Mouse (Mus musculus) lung, adult 10 weeks (tissue): Measurements from ENCODE around the gene Taar8c. TPM values are rescaled to one million over a fixed set of nuclear protein-coding genes. Genes with fewer than 3 reads are reported as not detected.

Experiments used
- polyA plus RNA-seq: library from polyadenylated mRNA; stranded (reverse); fragments of 350-450 nt; fragmentation: Illumina TruSeq; extraction: RNeasy Lipid Tissue Mini Kit (QIAGEN cat#74804); gene quantifications from one replicate; pipeline ENCODE4 v1.2.3, GENCODE M21; 2014; ENCODE audit warnings: low read depth, low replicate concordance; ENCODE audit not compliant: insufficient read depth

Taar8c gene
- not detected for polyA plus RNA-seq

DNA sequence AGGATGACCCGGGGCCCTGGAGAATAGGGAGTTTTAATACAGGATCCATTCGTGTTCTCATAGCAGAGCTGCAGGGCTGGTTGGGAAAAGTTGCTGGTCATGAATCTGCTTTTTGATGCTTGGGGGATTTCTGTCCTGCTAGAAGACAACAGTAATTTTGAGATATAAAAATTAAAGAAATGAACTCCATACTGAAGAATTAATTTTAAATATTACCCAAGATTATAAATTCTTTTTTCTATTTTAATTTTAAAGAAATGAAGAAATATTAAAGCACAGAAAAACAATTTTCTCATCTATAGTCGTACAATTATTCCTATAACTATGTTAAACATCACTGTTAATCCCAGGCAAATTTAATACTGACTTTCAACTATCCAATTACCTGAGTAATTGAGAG is at the start of gene Taar8c:
TSS of gene Taar8c (minus strand) at position 101 of the 400 bp plus-strand sequence.

DNA sequence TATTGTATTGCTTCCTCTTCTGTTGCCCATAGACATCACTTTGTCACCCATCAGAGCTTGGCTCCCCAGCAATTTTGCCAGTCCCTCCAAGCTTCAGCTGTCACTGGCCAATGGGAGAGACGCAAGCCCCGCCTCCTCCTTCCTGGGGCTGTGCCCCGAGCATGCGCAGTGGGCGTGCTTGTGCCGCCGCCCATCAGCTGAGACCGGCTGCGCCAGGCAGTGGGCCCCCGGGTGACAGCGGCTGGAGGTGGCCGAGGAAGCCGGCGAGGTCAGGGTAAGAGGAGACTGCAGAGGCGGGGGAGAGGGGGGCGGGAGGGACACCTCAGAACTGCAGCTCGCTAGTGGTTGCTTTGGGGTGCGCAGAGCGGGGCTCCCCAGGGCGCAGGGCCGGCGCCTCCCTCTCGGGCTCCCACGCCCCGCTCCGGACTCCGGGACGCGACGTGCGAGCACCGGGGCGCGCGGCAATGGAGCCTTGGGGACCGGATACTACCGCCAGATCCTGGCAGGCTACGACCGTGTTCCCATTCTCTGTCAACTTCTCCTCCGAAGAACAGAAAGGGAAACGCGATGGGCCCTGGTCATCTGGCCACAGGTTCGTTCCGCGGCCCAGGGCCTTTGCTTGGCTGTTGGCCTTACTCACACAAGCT is 47.5 kb upstream of the Taar8c start, which contains the start of gene Stx7:
TSS of gene Stx7 (plus strand) at position 168 of the 647 bp plus-strand sequence.

DNA sequence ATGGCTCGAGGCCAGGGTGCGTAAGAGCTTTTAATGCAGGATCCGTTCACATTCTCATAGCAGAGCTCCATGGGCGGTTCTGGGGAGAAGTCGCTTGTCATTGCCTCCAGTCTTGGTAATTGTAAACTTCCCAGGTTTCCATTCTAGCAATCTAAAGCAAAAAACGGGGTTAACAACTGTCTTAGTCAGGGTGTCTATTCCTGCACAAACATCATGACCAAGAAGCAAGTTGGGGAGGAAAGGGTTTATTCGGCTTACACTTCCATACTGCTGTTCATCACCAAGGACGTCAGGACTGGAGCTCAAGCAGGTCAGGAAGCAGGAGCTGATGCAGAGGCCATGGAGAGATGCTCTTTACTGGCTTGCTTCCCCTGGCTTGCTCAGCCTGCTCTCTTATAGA is 7.7 kb upstream of the Taar8c start, which contains the start of gene Taar9:
TSS of gene Taar9 (minus strand) at position 101 of the 400 bp plus-strand sequence.

DNA sequence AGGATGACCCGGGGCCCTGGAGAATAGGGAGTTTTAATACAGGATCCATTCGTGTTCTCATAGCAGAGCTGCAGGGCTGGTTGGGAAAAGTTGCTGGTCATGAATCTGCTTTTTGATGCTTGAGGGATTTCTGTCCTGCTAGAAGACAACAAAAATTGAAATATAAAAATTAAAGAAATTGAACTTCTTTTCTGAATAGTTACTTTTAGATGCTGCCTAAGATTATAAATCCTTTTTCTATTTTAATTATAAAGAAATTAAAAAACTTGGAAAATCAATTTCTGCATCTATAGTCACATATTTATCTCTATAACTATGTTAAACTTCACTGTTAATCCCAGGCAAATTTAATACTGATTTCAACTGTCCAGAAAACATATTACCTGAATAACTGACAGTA is 9.5 kb downstream of the Taar8c start, which contains the start of gene Taar8b:
TSS of gene Taar8b (minus strand) at position 101 of the 400 bp plus-strand sequence.

DNA sequence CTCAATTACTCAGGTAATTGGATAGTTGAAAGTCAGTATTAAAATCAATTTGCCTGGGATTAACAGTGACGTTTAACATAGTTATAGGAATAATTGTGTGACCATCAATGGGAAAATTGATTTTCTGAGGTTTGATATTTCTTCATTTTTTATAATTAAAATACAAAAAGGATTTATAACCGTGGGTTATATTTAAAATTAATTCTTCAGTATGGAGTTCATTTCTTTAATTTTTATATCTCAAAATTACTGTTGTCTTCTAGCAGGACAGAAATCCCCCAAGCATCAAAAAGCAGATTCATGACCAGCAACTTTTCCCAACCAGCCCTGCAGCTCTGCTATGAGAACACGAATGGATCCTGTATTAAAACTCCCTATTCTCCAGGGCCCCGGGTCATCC is 25.5 kb downstream of the Taar8c start, which contains the start of gene Taar8a:
TSS of gene Taar8a (plus strand) at position 301 of the 400 bp plus-strand sequence.

Other genes starting within 250 kb of the Taar8c start
- gene Vnn1, start 207.2 kb downstream of the Taar8c start, polyA plus RNA-seq: 8.9 TPM
- gene Taar1, start 181.6 kb downstream of the Taar8c start, polyA plus RNA-seq: not detected
- 0.24 TPM for gene Taar2, start 163.3 kb downstream of the Taar8c start, polyA plus RNA-seq
- not detected for gene Taar3, start 152.4 kb downstream of the Taar8c start, polyA plus RNA-seq
- not detected for gene Taar4, start 141.4 kb downstream of the Taar8c start, polyA plus RNA-seq
- gene Taar5, start 131.2 kb downstream of the Taar8c start, polyA plus RNA-seq: not detected
- not detected for gene Taar6, start 116.3 kb downstream of the Taar8c start, polyA plus RNA-seq
- gene Taar7a, start 108.4 kb downstream of the Taar8c start, polyA plus RNA-seq: not detected
- gene Taar7b, start 102.0 kb downstream of the Taar8c start, polyA plus RNA-seq: not detected
- not detected for gene Taar7d, start 74.7 kb downstream of the Taar8c start, polyA plus RNA-seq
- gene Taar7e, start 64.3 kb downstream of the Taar8c start, polyA plus RNA-seq: not detected
- not detected for gene Taar7f, start 52.4 kb downstream of the Taar8c start, polyA plus RNA-seq
- gene Taar8a, start 25.4 kb downstream of the Taar8c start, polyA plus RNA-seq: not detected
- gene Taar8b, start 9.6 kb downstream of the Taar8c start, polyA plus RNA-seq: not detected
- gene Taar9, start 7.6 kb upstream of the Taar8c start, polyA plus RNA-seq: not detected
- 90.9 TPM for gene Stx7, start 47.4 kb upstream of the Taar8c start, polyA plus RNA-seq
- 0.21 TPM for gene Moxd1, start 121.6 kb upstream of the Taar8c start, polyA plus RNA-seq